Mouse (Mus musculus): ENCODE measurements around the gene Med20.

DNA sequence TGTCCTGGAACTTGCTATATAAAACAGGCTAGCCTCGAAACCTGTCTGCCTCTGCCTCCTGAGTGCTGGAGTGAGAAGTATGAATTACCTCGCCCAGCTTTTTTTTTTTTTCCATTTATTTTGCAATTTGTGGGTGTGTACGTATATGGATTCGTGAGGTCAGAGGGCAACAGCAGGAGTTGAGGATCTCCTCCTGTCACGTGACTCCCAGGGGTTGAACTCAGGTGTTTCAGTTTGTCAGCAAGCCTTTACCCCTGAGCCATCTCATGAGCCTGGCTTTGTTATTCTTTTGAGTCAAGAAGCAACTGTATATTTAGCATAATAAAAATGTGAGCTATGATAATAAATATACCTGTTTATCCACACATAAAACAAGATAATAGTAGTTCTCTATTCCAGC, 44.3 kb downstream of the Med20 start:
- TF ChIP-seq CTCF (IDR thresholded peaks at IDR 0.05; ENCODE audit: insufficient read depth, low read depth, low read length) (no peak), POLR2A (IDR thresholded peaks at IDR 0.05; ENCODE audit: insufficient read depth, low read depth, low read length) (no peak)
